Mouse (Mus musculus) hindbrain, embryonic 11.5 days (tissue): ENCODE measurements around the gene Evi5. TPM values are rescaled to one million over a fixed set of nuclear protein-coding genes. Genes with fewer than 3 reads are reported as not detected.

ENCODE experiments used
- ATAC-seq: fragments of 200-750 bp; cut with Nextera tagmentation; 2 replicates; pipeline ENCODE4 v1.8.0; 2017; ENCODE audit warnings: mild to moderate bottlenecking, moderate TSS enrichment, moderate library complexity; ENCODE audit not compliant: low FRiP score
- DNase-seq: peaks from one replicate; pipeline ENCODE4 v3.0.0-alpha.2; 2015; ENCODE audit warnings: low spot score
- H3K27ac ChIP-seq: fragments of 300-500 bp; sonication (generic); 2 replicates; pipeline ENCODE4 v1.5.1; 2014; ENCODE audit warnings: mild to moderate bottlenecking, low read depth, low read length
- H3K27me3 ChIP-seq: fragments of 300-500 bp; sonication (generic); 2 replicates; pipeline ENCODE4 v1.6.1; 2014; ENCODE audit warnings: mild to moderate bottlenecking, low read length, moderate library complexity, mixed read lengths; ENCODE audit not compliant: control insufficient read depth, insufficient read depth
- H3K36me3 ChIP-seq: fragments of 300-500 bp; sonication (generic); 2 replicates; pipeline ENCODE4 v1.6.1; 2014; ENCODE audit warnings: mild to moderate bottlenecking, low read length, moderate library complexity, mixed read lengths; ENCODE audit not compliant: control insufficient read depth, insufficient read depth
- H3K4me1 ChIP-seq: fragments of 300-500 bp; sonication (generic); replicated peaks from 2 replicates; pipeline ENCODE4 v1.6.1; 2014; ENCODE audit warnings: low read length, mixed read lengths; ENCODE audit not compliant: control insufficient read depth, insufficient read depth
- H3K4me2 ChIP-seq: fragments of 300-500 bp; sonication (generic); replicated peaks from 2 replicates; pipeline ENCODE4 v1.6.1; 2014; ENCODE audit warnings: mild to moderate bottlenecking, low read depth, low read length
- H3K4me3 ChIP-seq: fragments of 300-500 bp; sonication (generic); 2 replicates; pipeline ENCODE4 v1.5.1; 2014; ENCODE audit warnings: low read depth, low read length
- H3K9ac ChIP-seq: fragments of 300-500 bp; sonication (generic); 2 replicates; pipeline ENCODE4 v1.6.1; 2014; ENCODE audit warnings: low read depth, low read length
- H3K9me3 ChIP-seq: fragments of 300-500 bp; sonication (generic); 2 replicates; pipeline ENCODE4 v1.6.1; 2016; ENCODE audit warnings: low read length; ENCODE audit not compliant: control insufficient read depth
- WGBS: fragments of 180-500 bp; shearing (Covaris S2); extraction: QIAGEN DNeasy Blood & Tissue Kit; methylation state at CpG from one replicate; pipeline ENCODE4 v1.1.7; 2014; 5-methylcytosine and 5-hydroxymethylcytosine counted together
- polyA plus RNA-seq: library from polyadenylated mRNA; unstranded; fragments of >200 nt; fragmentation: Nextera tagmentation; extraction: Ambion mirVana; gene quantifications from 2 replicates; pipeline ENCODE4 v1.2.1, GENCODE M21; 2014

Gene Evi5
- polyA plus RNA-seq, 1 experiment from 2014 or later = 59.5 TPM

GRCm38 (mm10) chr5:107880710-107881109, 5.8 kb upstream of the Evi5 start:
- H3K9ac ChIP-seq = no peak overlapping the region
- H3K36me3 ChIP-seq = no peaks in the 10 kb centered on the region
- 85% methylated on average over 5 of the region's 5 CpGs for WGBS
- no peak overlapping the region for H3K4me3 ChIP-seq
- H3K27me3 ChIP-seq = no peaks in the 10 kb centered on the region
- H3K4me1 ChIP-seq = no peaks in the 10 kb centered on the region
- no peak for ATAC-seq
- H3K9me3 ChIP-seq = no peaks in the 10 kb centered on the region
- DNase-seq = no peak
- H3K27ac ChIP-seq = no peak overlapping the region
- H3K4me2 ChIP-seq = no peak overlapping the region

GRCm38 (mm10) chr5:107877053-107877452, 2.1 kb upstream of the Evi5 start:
- no peaks in the 10 kb centered on the region for H3K27me3 ChIP-seq
- H3K4me1 ChIP-seq = no peaks in the 10 kb centered on the region
- no peak overlapping the region for H3K9ac ChIP-seq
- no peaks in the 10 kb centered on the region for H3K9me3 ChIP-seq
- H3K36me3 ChIP-seq = no peaks in the 10 kb centered on the region
- no peak for ATAC-seq
- DNase-seq = no peak
- WGBS = 81% methylated on average over 1 of the region's 1 CpGs
- no peak overlapping the region for H3K4me2 ChIP-seq
- H3K4me3 ChIP-seq = no peak overlapping the region
- no peak overlapping the region for H3K27ac ChIP-seq

GRCm38 (mm10) chr5:107875261-107875611, 329 bp upstream of the Evi5 start:
- Histone ChIP-seq H3K4me1 (no peaks in the 10 kb centered on the region), H3K4me2 (no peak overlapping the region), H3K36me3 (no peaks in the 10 kb centered on the region), H3K9ac (no peak overlapping the region), H3K27me3 (no peaks in the 10 kb centered on the region), H3K9me3 (no peaks in the 10 kb centered on the region), H3K4me3 (no peak overlapping the region), H3K27ac (no peak overlapping the region)
- ATAC-seq = no peak
- DNase-seq = no peak

GRCm38 (mm10) chr5:107873886-107874302, 1.0 kb downstream of the Evi5 start:
- WGBS = 74% methylated on average over 7 of the region's 7 CpGs
- DNase-seq = no peak
- H3K27ac ChIP-seq = no peak overlapping the region

GRCm38 (mm10) chr5:107873330-107873729, 1.6 kb downstream of the Evi5 start:
- DNase-seq (no peak), ATAC-seq (no peak)
- no peaks in the 10 kb centered on the region for H3K36me3 ChIP-seq
- WGBS = 93% methylated on average over 6 of the region's 6 CpGs
- H3K9ac ChIP-seq = no peak overlapping the region
- no peaks in the 10 kb centered on the region for H3K27me3 ChIP-seq
- H3K4me3 ChIP-seq = no peak overlapping the region
- no peaks in the 10 kb centered on the region for H3K9me3 ChIP-seq
- H3K4me1 ChIP-seq = no peaks in the 10 kb centered on the region
- H3K4me2 ChIP-seq = no peak overlapping the region
- H3K27ac ChIP-seq = no peak overlapping the region

More at GRCm38 (mm10) chr5:107873886-107874302, 1.0 kb downstream of the Evi5 start:
- H3K36me3 ChIP-seq = no peaks in the 10 kb centered on the region
- H3K9me3 ChIP-seq = no peaks in the 10 kb centered on the region
- H3K9ac ChIP-seq = no peak overlapping the region
- no peak for ATAC-seq
- H3K27me3 ChIP-seq = no peaks in the 10 kb centered on the region
- H3K4me3 ChIP-seq = no peak overlapping the region
- no peaks in the 10 kb centered on the region for H3K4me1 ChIP-seq
- no peak overlapping the region for H3K4me2 ChIP-seq

- ATAC-seq (no peak), DNase-seq (no peak)
- 61% methylated on average over 2 of the region's 2 CpGs for WGBS
- Histone ChIP-seq H3K4me2 (no peak overlapping the region), H3K4me3 (no peak overlapping the region), H3K27ac (no peak overlapping the region), H3K36me3 (no peaks in the 10 kb centered on the region), H3K27me3 (no peaks in the 10 kb centered on the region), H3K9ac (no peak overlapping the region), H3K9me3 (no peaks in the 10 kb centered on the region), H3K4me1 (no peaks in the 10 kb centered on the region)
Observed at GRCm38 (mm10) chr5:107869701-107870100, 5.2 kb downstream of the Evi5 start.

- Histone ChIP-seq H3K4me2 (peak overlapping the region; percentile 74), H3K4me1 (no peaks in the 10 kb centered on the region), H3K36me3 (no peaks in the 10 kb centered on the region), H3K9ac (peak overlapping the region; percentile 91), H3K4me3 (peak overlapping the region; percentile 85), H3K9me3 (no peaks in the 10 kb centered on the region), H3K27ac (peak overlapping the region; percentile 94), H3K27me3 (no peaks in the 10 kb centered on the region)
- DNase-seq = peak; percentile 93
- WGBS = 0% methylated on average over 58 of the region's 58 CpGs
- peak; percentile 98 for ATAC-seq
Observed at GRCm38 (mm10) chr5:107868905-107869424, 5.9 kb downstream of the Evi5 start.

- WGBS = 1% methylated on average over 41 of the region's 82 CpGs
Observed at GRCm38 (mm10) chr5:107867970-107868904, 6.7 kb downstream of the Evi5 start.

More at GRCm38 (mm10) chr5:107867970-107868904, 6.7 kb downstream of the Evi5 start:
- no peaks in the 10 kb centered on the region for H3K4me1 ChIP-seq
- peak; percentile 68 for DNase-seq
- no peaks in the 10 kb centered on the region for H3K27me3 ChIP-seq
- peak overlapping the region; percentile 74 for H3K4me2 ChIP-seq
- peak overlapping the region; percentile 85 for H3K4me3 ChIP-seq
- ATAC-seq = peak; percentile 81
- H3K27ac ChIP-seq = peak overlapping the region; percentile 94
- peak overlapping the region; percentile 91 for H3K9ac ChIP-seq
- H3K36me3 ChIP-seq = no peaks in the 10 kb centered on the region
- no peaks in the 10 kb centered on the region for H3K9me3 ChIP-seq
